Mouse (Mus musculus) neural tube, embryonic 11.5 days (tissue): ENCODE data around the gene Pdss1. TPM values are rescaled to one million over a fixed set of nuclear protein-coding genes. Genes with fewer than 3 reads are reported as not detected.
A peak's percentile ranks its signal among the peaks of the same experiment; 100 is the strongest.
"Not testable (repeated sequence)": the region's sequence is repeated elsewhere in the genome, so short reads cannot be mapped to it uniquely, and the experiment has no call there.

Experiments used
- ATAC-seq: fragments of 200-750 bp; cut with Nextera tagmentation; 2 replicates; pipeline ENCODE4 v1.8.0; 2017; ENCODE audit warnings: moderate number of reproducible peaks, mild to moderate bottlenecking, moderate TSS enrichment, moderate library complexity; ENCODE audit not compliant: insufficient read depth, low FRiP score, low TSS enrichment
- DNase-seq: peaks from one replicate; pipeline ENCODE4 v3.0.0-alpha.2; 2015; ENCODE audit warnings: low spot score
- H3K27ac ChIP-seq: fragments of 300-500 bp; sonication (generic); 2 replicates; pipeline ENCODE4 v1.5.1; 2014; ENCODE audit warnings: low read depth, mild to moderate bottlenecking, low read length
- H3K27me3 ChIP-seq: fragments of 300-500 bp; sonication (generic); 2 replicates; pipeline ENCODE4 v1.6.1; 2014; ENCODE audit warnings: mild to moderate bottlenecking, low read length, mixed read lengths; ENCODE audit not compliant: control insufficient read depth, insufficient read depth
- H3K36me3 ChIP-seq: fragments of 300-500 bp; sonication (generic); 2 replicates; pipeline ENCODE4 v1.6.1; 2014; ENCODE audit warnings: mild to moderate bottlenecking, low read length, moderate library complexity, mixed read lengths; ENCODE audit not compliant: control insufficient read depth, insufficient read depth
- H3K4me1 ChIP-seq: fragments of 300-500 bp; sonication (generic); 2 replicates; pipeline ENCODE4 v1.6.1; 2014; ENCODE audit warnings: low read length, mixed read lengths; ENCODE audit not compliant: control insufficient read depth, insufficient read depth
- H3K4me2 ChIP-seq: fragments of 300-500 bp; sonication (generic); 2 replicates; pipeline ENCODE4 v1.6.1; 2014; ENCODE audit warnings: low read depth, mild to moderate bottlenecking, moderate library complexity
- H3K4me3 ChIP-seq: fragments of 300-500 bp; sonication (generic); 2 replicates; pipeline ENCODE4 v1.5.1; 2014; ENCODE audit warnings: low read depth, low read length
- H3K9ac ChIP-seq: fragments of 300-500 bp; sonication (generic); 2 replicates; pipeline ENCODE4 v1.6.1; 2014; ENCODE audit warnings: mild to moderate bottlenecking, low read length
- H3K9me3 ChIP-seq: fragments of 300-500 bp; sonication (generic); 2 replicates; pipeline ENCODE4 v1.6.1; 2016; ENCODE audit warnings: low read length; ENCODE audit not compliant: control insufficient read depth
- WGBS: fragments of 180-500 bp; shearing (Covaris S2); extraction: QIAGEN DNeasy Blood & Tissue Kit; methylation state at CpG from one replicate; pipeline ENCODE4 v1.1.7; 2014; 5-methylcytosine and 5-hydroxymethylcytosine counted together
- polyA plus RNA-seq: library from polyadenylated mRNA; unstranded; fragments of >200 nt; fragmentation: Nextera tagmentation; extraction: Ambion mirVana; gene quantifications from 2 replicates; pipeline ENCODE4 v1.2.1, GENCODE M21; 2014

The Pdss1 gene
- polyA plus RNA-seq, 1 experiment from 2014 or later = 22.6 TPM

- H3K9ac ChIP-seq = no peak overlapping the region
- 51% methylated on average over 10 of the region's 10 CpGs for WGBS
- no peaks in the 10 kb centered on the region for H3K36me3 ChIP-seq
- no peaks in the 10 kb centered on the region for H3K9me3 ChIP-seq
- no peaks in the 10 kb centered on the region for H3K27me3 ChIP-seq
- DNase-seq (no peak), ATAC-seq (no peak)
- no peaks in the 10 kb centered on the region for H3K4me1 ChIP-seq
- no peak overlapping the region for H3K4me2 ChIP-seq
- no peak overlapping the region for H3K27ac ChIP-seq
- H3K4me3 ChIP-seq = no peak overlapping the region
These were observed 20.7 kb upstream of the Pdss1 start for GRCm38 (mm10) chr2:22874628-22875027.

DNA sequence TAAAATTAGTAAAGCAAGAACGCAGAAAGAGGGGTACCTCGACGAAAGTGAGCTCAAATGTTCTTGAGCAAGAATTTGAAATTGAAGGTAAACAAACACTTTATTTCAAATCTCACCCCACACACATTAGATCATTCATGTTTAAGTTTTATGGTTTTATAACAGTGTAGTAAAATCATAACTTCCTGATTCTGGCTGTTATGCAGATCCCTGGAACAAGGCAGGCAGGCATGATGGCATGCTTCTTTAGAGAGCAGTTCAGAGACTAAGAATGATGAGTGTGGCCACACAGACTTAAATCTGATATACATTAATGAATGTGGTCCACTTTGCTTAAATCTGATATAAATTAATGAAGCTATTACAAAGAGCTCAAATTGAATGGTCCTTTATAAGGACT is 18.7 kb upstream of the Pdss1 start:
- H3K27ac ChIP-seq = no peak overlapping the region
- DNase-seq (no peak), ATAC-seq (no peak)
- H3K4me3 ChIP-seq = no peak overlapping the region
- no peaks in the 10 kb centered on the region for H3K36me3 ChIP-seq
- H3K4me1 ChIP-seq = no peaks in the 10 kb centered on the region
- H3K4me2 ChIP-seq = no peak overlapping the region
- 90% methylated on average over 3 of the region's 3 CpGs for WGBS
- no peaks in the 10 kb centered on the region for H3K27me3 ChIP-seq
- H3K9ac ChIP-seq = no peak overlapping the region
- no peaks in the 10 kb centered on the region for H3K9me3 ChIP-seq

DNA sequence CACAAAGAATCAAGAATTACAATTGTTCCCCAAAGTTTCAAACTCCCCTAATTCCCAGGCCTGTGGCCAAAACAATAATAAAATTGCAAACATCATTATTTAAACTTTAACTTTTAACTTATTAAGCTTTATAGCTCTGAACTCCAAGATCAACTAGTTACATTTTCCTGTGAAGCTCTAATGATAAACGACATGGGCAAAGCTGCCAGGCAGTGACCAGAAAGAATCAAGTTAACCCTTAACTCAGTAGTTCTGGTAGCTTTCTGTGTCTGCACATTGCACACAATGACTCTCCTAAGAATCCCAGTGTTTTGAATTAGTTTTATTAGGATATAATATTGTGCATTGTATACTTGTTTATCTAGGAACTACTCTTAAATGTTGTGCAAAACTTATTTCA is 16.5 kb upstream of the Pdss1 start:
- H3K4me1 ChIP-seq = no peaks in the 10 kb centered on the region
- 67% methylated on average over 1 of the region's 1 CpGs for WGBS
- H3K27ac ChIP-seq = no peak overlapping the region
- H3K9me3 ChIP-seq = no peaks in the 10 kb centered on the region
- no peak overlapping the region for H3K4me3 ChIP-seq
- DNase-seq (no peak), ATAC-seq (no peak)
- H3K9ac ChIP-seq = no peak overlapping the region
- no peak overlapping the region for H3K4me2 ChIP-seq
- no peaks in the 10 kb centered on the region for H3K27me3 ChIP-seq
- H3K36me3 ChIP-seq = no peaks in the 10 kb centered on the region

DNA sequence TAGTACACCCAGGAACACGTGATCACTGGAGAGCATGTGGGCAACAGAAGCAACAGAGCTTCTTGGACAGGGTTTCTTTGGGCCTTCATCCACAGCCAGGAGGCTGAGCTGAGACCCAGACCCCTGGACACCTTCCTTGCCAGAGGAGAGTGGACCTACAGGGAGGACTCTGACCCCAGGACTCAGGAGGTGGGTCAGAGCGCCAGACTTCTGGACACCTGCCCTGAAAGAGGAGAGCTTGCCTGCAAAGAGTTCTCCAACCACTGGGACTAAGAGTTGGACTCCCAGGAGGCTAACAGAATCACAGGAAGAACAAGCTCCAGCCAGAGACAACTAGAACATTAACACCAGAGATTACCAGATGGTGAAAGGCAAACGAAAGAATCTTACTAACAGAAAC is 14.6 kb upstream of the Pdss1 start:
- not testable (repeated sequence) for H3K9ac ChIP-seq, H3K9me3 ChIP-seq, H3K4me1 ChIP-seq, H3K36me3 ChIP-seq, H3K27me3 ChIP-seq, H3K4me2 ChIP-seq, H3K4me3 ChIP-seq, ATAC-seq, DNase-seq, H3K27ac ChIP-seq
- WGBS = 79% methylated on average over 3 of the region's 3 CpGs

GRCm38 (mm10) chr2:22894932-22895281 is 415 bp upstream of the Pdss1 start:
- 30% methylated on average over 9 of the region's 9 CpGs for WGBS
- Histone ChIP-seq H3K4me1 (no peaks in the 10 kb centered on the region), H3K4me3 (peak overlapping the region; percentile 77), H3K27ac (peak overlapping the region; percentile 68), H3K4me2 (peak overlapping the region; percentile 64), H3K9ac (peak overlapping the region; percentile 67), H3K9me3 (no peaks in the 10 kb centered on the region), H3K27me3 (no peaks in the 10 kb centered on the region), H3K36me3 (no peaks in the 10 kb centered on the region)
- no peak for DNase-seq
- ATAC-seq = peak; percentile 31

DNA sequence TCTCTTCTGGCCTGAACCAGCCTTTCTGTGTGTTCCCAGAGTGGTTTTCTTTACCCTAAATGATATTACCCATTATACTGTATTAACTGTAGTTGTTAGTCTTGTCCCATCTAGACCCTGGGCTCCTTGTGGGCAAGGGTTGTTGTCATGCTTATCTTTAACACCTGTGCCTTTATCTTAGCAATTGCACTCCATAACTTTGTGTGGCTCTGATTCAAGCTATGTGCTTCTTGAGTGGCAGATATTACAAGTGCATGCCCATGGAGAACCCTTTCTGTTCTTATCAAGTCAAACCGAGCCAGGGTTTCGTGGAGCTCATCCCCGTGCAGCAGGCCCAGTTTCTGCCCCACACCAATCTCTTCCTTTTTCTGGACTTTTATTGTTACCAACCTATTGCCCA is 8.6 kb downstream of the Pdss1 start:
- no peak overlapping the region for H3K27ac ChIP-seq
- ATAC-seq (no peak), DNase-seq (no peak)
- no peak overlapping the region for H3K4me3 ChIP-seq
- 94% methylated on average over 3 of the region's 3 CpGs for WGBS
- peaks cover 8% of the 10 kb centered on the region; the same call in 1 of the 2 replicates for H3K36me3 ChIP-seq
- H3K4me1 ChIP-seq = no peaks in the 10 kb centered on the region
- H3K9ac ChIP-seq = no peak overlapping the region
- H3K4me2 ChIP-seq = no peak overlapping the region
- H3K9me3 ChIP-seq = no peaks in the 10 kb centered on the region
- no peaks in the 10 kb centered on the region for H3K27me3 ChIP-seq

GRCm38 (mm10) chr2:22914421-22914820 is 19.1 kb downstream of the Pdss1 start:
- 93% methylated on average over 3 of the region's 3 CpGs for WGBS
- no peaks in the 10 kb centered on the region for H3K4me1 ChIP-seq
- 0 out of 2 replicates have a peak, but pooled peaks cover 2% of the 10 kb centered on the region for H3K36me3 ChIP-seq
- no peak overlapping the region for H3K4me2 ChIP-seq
- no peak for DNase-seq
- no peaks in the 10 kb centered on the region for H3K9me3 ChIP-seq
- H3K27me3 ChIP-seq = no peaks in the 10 kb centered on the region
- ATAC-seq = no peak
- no peak overlapping the region for H3K27ac ChIP-seq
- no peak overlapping the region for H3K9ac ChIP-seq
- H3K4me3 ChIP-seq = no peak overlapping the region

DNA sequence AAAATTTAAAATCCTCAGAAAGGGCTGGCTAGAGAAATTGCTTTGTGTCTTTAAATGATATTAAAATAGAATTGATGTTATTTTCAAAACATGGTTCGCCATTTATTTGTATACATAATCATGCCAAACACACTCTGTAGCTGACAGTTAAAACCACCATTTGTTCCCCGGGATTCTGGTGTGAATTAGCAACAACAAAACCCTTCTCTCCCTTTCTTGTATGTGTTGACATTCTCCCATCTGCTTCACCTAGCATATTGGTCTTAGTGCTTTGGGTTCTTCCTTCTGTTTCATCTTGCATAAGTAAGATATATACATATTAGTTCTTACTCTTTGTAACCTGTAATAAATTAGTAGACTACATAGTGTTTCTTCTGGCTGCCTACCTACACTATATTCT is 23.3 kb downstream of the Pdss1 start:
- Histone ChIP-seq H3K27me3 (no peaks in the 10 kb centered on the region), H3K4me3 (no peak overlapping the region), H3K4me1 (no peaks in the 10 kb centered on the region), H3K9me3 (no peaks in the 10 kb centered on the region), H3K36me3 (no peaks in the 10 kb centered on the region), H3K27ac (no peak overlapping the region), H3K4me2 (no peak overlapping the region), H3K9ac (no peak overlapping the region)
- 89% methylated on average over 2 of the region's 2 CpGs for WGBS
- DNase-seq (no peak), ATAC-seq (no peak)

GRCm38 (mm10) chr2:22925911-22926310 is 30.6 kb downstream of the Pdss1 start:
- 96% methylated on average over 2 of the region's 3 CpGs for WGBS
- H3K4me2 ChIP-seq, H3K9ac ChIP-seq, DNase-seq, H3K36me3 ChIP-seq, H3K4me3 ChIP-seq, H3K4me1 ChIP-seq, H3K9me3 ChIP-seq, ATAC-seq, H3K27ac ChIP-seq, H3K27me3 ChIP-seq: not testable (repeated sequence)
